Mouse (Mus musculus) layer of hippocampus, postnatal 10 days (tissue): ENCODE data around the gene Shank3. TPM values are rescaled to one million over a fixed set of nuclear protein-coding genes. Genes with fewer than 3 reads are reported as not detected.

Experiments used
- DNase-seq, 2 experiments: peaks; one replicate each; pipeline ENCODE4 v3.0.0; 2021; ENCODE audit warnings: low spot score in 2 of 2
- total RNA-seq, 2 experiments: library from RNA; stranded (reverse); gene quantifications; 2 replicates each; pipeline ENCODE4 v1.2.3; 2021

The Shank3 gene
- total RNA-seq, 2 experiments from 2014 or later = 221 to 225 TPM

DNA sequence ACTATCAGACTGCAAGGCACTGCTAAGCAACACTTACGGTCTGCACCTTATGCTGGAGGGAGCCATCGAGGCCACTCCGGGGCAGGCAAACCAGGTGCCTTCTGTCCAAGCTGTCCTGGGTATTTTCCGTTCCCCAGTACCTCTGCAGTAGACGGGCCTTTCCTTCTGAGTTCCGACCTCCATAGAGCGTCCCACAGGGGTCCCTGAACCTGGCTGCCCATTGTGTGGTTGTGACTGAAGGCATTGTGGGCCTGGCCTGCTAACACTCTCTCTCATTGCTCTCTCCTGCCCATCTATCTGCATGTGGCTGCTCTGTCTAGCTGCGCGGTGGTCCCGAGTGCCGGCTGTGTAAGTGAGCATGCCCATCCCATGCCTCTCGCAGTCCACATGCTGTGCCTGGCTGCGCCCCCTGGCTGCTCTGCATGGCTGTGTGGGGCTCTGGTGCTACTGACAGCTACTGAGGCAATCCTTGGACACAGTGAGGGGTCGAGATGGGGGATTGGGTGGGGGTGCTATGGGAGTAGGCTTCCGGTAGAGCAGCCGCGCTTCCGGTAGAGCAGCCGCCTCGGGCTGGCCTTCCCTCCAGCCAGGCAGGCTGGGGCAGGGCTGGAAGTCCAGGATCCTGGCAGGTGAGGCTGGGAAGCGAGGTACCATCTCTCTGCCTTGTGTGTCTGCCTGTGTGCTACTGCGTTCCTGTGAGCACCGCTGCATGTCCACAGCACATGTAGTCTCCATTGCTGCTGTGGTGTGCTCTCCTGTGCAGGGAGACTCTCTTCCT lies 57.2 kb downstream of the Shank3 start:
- DNase-seq = peak in 1 of 2 experiments; percentile 52

DNA sequence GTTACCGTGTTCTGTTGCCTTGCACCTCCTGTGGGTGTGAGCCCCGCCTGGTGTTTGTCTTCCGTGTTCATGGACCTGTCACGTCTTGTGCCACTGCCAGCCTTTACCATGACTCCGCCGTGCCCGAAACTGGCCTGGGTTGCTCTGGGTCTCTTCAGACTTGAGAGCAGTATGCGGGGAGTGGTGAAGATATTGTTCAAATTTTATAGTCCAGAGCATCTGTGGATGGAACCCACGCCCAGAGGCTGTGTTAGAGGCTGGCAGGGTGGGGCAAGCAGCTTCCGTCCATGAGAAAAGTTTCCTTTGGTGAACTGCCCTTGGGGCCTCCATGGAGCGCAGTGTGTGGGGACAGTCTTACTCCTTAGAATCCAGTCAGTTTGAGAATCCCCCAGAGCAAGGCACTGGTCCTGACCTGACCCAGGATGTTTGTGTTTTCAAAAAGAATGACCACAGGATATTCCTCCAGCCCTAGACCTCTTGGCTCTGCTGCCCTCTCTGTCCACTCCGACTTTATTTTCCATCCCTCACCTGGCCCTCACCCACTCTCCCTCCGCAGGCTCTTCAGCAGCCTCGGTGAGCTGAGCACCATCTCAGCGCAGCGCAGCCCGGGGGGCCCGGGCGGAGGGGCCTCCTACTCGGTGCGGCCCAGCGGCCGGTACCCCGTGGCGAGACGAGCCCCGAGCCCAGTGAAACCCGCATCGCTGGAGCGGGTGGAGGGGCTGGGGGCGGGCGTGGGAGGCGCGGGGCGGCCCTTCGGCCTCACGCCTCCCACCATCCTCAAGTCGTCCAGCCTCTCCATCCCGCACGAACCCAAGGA lies 58.0 kb downstream of the Shank3 start:
- no peak for DNase-seq

DNA sequence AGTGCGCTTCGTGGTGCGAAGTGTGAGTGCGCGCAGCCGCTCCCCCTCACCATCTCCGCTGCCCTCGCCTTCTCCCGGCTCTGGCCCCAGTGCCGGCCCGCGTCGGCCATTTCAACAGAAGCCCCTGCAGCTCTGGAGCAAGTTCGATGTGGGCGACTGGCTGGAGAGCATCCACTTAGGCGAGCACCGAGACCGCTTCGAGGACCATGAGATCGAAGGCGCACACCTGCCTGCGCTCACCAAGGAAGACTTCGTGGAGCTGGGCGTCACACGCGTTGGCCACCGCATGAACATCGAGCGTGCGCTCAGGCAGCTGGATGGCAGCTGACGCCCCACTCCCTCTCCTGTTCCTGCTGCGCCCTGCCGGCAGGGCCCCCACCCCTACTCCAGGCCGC lies 58.6 kb downstream of the Shank3 start:
- peak in 1 of 2 experiments; percentile 28 for DNase-seq

DNA sequence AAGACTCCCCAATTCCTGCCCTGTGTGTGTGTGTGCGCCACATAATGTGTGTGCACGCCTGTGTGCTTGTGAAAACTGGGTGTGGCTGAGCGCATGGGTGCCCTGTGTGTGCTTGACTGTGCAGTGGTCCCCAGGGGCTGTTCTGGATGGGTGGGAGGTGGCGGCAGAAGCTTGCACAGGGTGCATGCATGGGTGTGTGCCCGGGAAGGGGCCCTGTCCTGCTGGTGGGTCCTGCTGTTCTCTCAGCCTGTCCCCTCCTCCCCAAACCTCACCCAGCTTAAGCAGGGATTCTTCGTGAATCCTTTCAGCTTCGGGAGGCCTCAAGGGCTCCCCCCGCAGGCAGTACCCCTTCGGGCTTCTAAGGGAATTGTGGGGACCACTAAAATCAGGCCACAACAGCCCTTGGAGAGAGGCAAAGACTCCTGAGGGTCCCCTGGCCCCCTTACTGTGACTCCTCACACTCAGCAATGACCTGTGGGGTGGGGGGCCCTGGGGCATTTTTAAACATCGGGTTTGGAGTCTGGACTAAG lies 59.8 kb downstream of the Shank3 start:
- no peak for DNase-seq

DNA sequence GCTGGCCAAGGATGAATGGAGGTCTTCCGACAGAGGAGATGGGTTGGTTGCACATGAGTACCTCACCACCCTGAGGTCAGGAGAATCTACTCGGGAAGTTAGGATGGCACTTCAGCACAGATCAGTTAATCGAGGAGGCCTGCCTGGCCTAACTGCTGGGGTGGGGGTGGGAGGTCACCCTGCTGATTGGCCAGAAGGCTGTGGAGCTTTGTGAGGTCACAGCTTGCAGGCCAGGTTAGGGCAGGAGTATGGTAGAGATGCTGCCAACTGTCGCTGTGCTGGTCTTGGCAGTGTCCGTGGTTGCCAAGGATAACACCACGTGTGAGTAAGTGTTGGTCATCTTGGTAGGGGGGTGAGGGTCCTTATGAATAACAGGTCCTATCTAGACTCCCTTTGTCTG lies 68.7 kb downstream of the Shank3 start, which contains the start of gene Acr:
Gene Acr, plus strand, starts transcription at position 213 of the 400 bp plus-strand sequence.
- no peak for DNase-seq

DNA sequence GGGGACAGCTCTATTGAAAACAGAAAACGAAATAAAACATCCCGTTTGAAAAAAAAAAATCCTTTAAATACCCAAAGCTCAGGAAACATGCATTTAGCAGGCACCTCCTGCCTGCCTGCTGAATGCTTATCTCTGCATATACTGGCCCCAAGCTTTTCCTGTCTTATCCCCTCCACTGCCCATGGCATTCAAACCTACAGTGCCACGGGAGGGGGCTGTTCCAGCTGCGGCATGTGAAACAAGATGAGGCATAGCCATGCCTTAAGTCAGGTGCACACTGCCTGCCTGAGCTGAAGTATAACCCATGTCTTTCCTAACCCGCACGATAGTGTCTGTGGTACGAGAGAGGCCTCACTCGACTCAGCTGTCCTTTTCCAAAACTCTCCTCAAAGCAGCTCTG lies 72.7 kb downstream of the Shank3 start:
- DNase-seq = no peak

DNA sequence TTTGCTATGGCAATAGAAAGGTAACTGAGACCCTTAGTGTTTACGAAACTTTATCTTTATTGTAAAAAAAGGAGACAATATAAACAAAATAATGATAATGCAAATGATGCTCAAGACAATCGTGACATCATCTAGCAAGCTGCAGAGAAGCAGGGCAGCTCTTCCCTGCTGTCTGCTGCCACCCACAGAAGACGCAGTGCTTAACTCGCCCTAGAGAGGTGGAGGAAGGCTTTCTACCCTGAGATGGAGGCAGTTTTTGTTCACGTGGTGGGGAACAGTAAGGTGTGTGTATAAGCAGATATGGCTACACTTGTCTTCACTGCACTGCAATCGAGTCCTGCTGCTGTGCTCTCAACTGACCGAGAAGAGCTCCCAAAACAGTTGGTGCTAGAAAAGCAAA lies 83.1 kb downstream of the Shank3 start:
- peak in 1 of 2 experiments; percentile 1 for DNase-seq

DNA sequence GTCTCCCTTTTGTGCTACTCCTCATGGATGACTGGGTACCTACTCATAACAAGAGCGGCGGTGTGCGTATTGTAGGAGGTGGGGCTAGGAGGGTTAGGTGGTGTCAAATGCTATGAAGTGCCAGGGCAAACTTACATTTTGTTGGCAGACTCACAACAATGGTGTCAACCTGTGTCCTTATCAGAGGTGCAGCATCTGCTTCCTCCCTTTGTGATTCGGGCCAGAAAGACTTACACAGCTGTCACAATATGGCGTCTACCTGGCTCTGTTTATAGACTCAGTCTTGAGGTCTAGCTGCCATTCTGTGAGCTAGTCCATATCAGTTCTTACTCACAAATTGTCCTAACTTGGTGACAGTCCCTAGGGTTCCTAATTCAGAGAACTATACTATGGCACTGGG lies 85.7 kb downstream of the Shank3 start:
- DNase-seq = no peak

DNA sequence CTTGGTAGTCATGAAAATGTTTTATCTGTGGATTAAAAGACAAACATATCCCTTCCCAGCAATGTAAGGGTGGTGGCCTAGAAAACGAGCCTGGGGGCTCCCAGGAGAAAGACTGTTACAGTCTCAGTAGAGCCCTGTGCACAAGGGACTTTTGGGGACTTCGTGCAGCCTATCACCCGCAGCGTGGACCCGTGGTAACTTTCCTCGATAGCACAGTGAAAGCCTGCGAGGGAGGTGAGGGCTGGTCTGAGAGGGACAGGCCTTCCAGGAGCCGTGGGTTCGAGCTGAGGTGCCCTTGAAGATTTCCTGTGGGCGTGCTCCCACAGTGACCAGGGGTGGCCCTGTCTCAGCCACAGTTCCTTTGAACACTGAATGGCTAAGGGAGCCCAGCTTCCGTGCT lies 86.2 kb downstream of the Shank3 start:
- DNase-seq = no peak

DNA sequence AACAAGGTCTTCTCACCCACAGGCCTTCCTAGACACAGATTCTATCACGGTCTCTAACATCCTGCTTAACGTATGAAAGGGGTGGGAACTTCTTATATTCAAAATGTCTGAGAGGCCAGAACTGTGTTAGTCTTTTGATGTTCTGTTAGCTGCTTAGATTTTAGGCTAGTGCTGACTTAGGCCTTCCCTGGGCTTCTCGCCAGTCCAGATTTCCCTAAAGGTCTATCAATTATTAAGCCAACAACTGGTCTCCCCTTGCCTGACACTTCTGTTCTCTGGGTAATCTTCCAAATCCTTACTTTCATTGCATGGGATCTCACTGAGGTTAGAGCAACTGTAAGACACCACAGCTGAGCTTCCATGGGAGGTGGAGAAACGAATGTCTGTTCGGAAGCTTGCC lies 89.7 kb downstream of the Shank3 start:
- no peak for DNase-seq

DNA sequence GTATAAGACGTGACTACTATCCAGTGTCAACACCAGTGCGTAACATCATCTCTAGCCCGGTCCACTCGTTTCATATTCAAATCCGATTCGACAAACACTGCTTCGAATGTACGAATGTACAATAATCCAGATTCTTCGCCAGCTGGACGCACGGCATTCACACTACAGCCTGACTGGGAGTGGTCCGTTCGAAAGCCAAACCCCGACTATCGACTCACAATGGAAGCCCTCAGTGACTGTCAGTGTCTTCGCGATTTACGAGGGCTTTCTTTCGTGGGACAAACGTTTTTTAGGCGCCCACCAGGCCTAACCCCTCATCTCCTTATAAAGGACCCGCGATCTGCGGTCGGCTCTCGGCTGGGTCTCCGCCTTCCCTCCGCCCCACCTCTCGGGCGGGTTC lies 91.9 kb downstream of the Shank3 start:
- peak in 1 of 2 experiments; percentile 42 for DNase-seq

DNA sequence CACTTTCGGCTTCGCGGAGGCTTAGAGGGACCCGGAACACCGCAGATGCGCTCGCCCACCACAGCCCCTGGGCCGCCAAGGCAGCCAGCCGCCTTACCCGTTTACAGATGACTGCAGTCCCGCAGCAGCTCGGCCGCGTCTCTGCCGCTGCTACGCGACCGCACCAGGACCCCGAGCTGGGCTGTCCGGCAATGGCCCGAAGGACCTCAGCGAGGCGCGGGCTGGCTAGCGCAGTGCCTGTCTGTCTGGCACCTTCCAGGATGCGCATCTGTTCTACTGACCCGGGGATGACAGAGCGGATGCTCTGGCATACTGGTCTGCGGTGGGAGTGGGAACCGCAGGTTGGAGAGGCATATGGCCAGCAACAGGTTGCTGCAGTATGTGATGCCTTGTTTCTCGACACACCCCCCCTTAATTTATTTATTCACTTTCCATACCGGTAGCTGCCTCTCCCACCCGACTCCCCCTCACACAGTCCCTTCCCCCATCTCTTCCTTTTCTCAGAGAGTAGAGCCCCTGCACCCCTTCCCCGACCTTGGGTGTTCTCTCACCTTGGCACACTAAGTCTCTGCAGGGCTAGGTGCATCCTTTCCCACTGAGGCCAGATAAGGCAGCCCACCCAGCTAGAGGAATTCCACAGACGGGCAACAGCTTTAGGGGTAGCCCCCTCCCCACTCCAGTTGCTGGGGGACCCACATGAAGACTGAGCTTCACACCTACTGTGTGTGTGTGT lies 92.5 kb downstream of the Shank3 start, which contains the start of gene Rabl2:
Gene Rabl2, minus strand, starts transcription at position 201 of the 733 bp plus-strand sequence.
- peak; percentile 83 to 89 for DNase-seq

DNA sequence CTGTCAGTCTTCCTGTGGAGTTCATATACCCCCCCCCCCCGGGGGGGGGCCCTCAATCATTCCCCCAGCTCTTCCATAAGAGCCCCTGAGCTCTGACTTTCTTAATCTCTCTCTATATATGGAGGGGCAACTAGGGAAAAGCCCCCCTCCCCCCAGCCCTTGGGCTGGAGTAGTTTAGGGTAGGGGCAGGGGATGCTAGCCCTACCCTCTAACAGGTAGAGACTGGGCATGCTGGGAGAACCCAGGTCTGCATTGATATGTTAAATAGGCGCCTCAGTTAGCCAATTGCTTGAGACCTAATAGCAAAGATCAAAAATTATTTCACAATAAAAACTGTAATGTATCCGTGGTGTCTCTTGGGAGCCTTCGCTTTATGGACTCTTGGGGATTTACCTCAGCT lies 93.1 kb downstream of the Shank3 start:
- no peak for DNase-seq

DNA sequence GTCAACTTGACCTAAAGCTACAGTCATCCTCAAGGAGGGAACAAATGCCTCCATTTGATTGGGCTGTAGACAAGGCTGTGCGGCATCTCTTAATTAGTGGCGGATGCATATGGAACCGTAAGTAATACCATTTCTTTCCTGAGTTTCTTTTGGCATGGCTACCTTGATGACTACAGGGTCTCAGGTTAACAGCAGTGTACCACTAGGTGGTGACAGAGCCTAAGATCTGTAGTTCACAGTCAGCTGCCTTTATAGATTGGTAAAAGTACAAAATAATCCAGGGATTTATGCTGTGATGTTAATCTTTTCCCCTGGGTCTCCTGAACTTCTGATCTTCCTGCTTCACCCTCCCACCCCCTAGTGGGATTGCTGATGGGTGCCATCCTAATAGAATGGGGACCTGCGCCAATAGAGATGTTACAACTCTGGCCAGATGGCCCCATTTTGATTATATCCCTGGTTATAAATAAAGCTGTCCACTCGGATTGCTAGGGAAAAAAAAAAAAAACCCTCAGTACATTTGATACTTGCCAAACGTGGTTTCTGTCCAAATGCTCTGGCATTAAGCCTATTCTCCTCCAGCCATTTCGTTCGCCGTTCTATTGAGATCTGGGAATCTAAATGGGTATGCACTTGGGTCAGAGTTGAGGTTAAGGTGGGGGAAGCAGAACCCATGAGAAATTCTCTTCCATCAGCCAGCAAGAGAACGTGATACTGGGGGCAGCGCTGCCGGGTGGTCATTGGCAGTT lies 106.6 kb downstream of the Shank3 start:
- DNase-seq = no peak

DNA sequence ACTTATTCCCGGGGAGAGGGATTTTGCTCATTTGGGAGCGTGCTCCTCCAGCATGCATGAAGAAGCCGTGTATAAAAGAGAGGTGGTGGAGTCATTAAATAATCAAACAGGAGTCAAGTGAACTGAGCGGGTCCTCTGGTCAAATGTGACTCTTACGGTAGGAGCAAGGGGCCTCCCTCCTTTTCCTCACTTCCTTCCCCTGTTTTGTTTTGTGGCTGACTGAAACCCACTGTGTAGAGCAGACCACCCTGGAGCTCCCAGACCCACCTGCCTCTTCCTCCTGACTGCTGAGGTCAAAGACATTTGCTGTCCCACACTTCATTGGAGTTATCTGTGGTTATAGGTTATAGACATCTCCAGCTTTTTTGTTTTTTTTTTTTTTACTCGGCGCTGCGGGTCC lies 108.1 kb downstream of the Shank3 start:
- no peak for DNase-seq

DNA sequence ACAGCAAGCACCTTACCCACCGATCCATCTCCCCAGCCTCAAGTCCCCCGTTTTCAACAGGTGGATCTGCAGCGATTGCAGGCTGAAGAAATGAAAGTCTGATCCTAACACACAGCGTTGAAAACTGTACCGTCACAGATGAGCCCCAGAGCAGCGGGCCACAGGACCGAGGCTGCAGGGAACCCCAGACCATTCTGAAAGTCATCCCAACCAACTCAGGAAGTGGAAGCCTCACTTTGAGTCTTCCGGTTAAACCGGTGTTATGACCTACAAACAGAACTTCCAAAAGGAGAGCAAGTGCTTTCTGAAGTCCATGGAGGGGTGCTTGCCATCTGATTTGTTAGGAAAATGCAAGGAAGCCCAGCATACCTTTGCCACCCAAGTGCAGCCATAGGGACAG lies 108.5 kb downstream of the Shank3 start:
- no peak for DNase-seq
